Mouse (Mus musculus): ENCODE measurements around the gene Hes5. TPM values are rescaled to one million over a fixed set of nuclear protein-coding genes. Genes with fewer than 3 reads are reported as not detected.

The Hes5 gene
- 154 and 185 TPM in 2 replicates for polyA plus RNA-seq (2015; fragmentation: Nextera tagmentation; extraction: Ambion mirVana)

DNA sequence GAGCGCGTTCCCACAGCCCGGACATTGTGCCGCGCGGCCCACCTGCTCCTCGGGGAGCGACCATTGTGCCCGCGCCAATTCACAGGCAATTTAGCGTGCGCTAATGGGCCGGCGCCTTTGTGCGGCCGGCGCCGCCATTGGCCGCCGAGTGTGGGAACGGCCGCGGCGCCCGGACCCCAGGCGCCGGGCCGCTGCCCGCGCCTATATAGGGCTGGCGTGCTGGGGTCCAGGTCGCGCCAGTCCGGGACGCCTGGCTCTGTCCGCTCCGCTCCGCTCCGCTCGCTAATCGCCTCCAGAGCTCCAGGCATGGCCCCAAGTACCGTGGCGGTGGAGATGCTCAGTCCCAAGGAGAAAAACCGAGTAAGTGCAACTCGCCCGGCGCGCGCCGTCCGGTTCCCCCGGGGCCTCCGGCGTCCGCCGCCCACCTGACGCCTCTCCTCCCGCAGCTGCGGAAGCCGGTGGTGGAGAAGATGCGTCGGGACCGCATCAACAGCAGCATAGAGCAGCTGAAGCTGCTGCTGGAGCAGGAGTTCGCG is at the start of gene Hes5:
Gene Hes5, plus strand, starts transcription at position 234 of the 536 bp plus-strand sequence.
- ATAC-seq (ENCODE audit: low FRiP score): peak; percentile 55
- Histone ChIP-seq H3K36me3 (no peaks in the 10 kb centered on the region), H3K27ac (peak within 1 kb of the TSS; percentile 97), H3K4me1 (replicated peaks) (peaks cover 81% of the 10 kb centered on the region), H3K9ac (peak within 1 kb of the TSS; percentile 90), H3K4me2 (peak within 1 kb of the TSS; percentile 89), H3K9me3 (no peaks in the 10 kb centered on the region), H3K27me3 (peaks cover 42% of the 10 kb centered on the region), H3K4me3 (peak within 1 kb of the TSS; percentile 78)
- WGBS: under 1% methylated on average over 60 of the region's 65 CpGs

DNA sequence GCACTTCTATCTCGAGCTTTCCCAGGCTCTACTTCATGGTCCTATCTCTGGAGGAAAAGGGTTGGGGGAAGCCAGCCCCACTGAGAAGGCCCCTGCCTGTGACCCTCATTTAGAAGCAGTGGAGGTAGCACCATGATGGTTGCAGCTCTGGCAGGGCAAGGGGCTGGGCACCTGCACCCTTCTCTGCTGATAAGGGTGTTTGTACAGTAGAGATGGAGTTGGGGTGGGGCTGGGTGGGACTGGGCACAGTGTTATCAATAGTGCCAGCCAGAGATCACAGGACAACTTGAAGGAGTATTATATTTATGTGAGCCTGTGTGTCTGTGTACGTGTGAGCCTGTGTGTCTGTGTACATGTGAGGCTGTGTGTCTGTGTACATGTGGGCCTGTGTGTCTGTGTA is 49.1 kb upstream of the Hes5 start:
- Histone ChIP-seq H3K9ac (no peak overlapping the region), H3K4me3 (no peak overlapping the region), H3K27me3 (no peaks in the 10 kb centered on the region), H3K9me3 (no peaks in the 10 kb centered on the region), H3K4me2 (no peak overlapping the region), H3K4me1 (replicated peaks) (peaks cover 10% of the 10 kb centered on the region; the same call in 1 of the 2 replicates), H3K36me3 (no peaks in the 10 kb centered on the region), H3K27ac (no peak overlapping the region)
- WGBS: 79% methylated on average over 2 of the region's 2 CpGs
- ATAC-seq (ENCODE audit: low FRiP score): no peak

DNA sequence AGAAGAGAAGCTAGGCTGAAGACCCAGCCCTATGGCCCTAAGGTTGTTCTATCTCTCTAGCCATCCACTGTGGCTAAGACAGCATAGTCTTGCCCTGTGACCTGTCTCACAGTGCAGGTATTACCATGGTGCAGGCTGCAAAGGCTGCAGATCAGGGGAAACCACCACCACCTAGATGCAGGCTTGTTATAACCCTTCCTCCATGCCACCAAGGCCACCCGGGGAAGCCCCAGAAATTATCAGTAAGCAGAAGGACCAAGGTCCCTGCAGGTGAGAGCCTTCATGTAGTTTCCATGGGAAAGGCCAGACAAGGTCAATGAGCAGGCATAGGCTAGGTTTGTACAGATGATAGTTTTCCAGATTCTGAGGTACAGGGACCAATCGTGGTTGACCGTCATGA is 46.9 kb upstream of the Hes5 start:
- ATAC-seq (ENCODE audit: low FRiP score): no peak
- Histone ChIP-seq H3K36me3 (no peaks in the 10 kb centered on the region), H3K9ac (no peak overlapping the region), H3K4me2 (no peak overlapping the region), H3K27ac (no peak overlapping the region), H3K4me1 (replicated peaks) (0 out of 2 replicates have a peak, but pooled peaks cover 6% of the 10 kb centered on the region), H3K9me3 (no peaks in the 10 kb centered on the region), H3K27me3 (no peaks in the 10 kb centered on the region), H3K4me3 (no peak overlapping the region)
- 97% methylated on average over 3 of the region's 3 CpGs for WGBS

DNA sequence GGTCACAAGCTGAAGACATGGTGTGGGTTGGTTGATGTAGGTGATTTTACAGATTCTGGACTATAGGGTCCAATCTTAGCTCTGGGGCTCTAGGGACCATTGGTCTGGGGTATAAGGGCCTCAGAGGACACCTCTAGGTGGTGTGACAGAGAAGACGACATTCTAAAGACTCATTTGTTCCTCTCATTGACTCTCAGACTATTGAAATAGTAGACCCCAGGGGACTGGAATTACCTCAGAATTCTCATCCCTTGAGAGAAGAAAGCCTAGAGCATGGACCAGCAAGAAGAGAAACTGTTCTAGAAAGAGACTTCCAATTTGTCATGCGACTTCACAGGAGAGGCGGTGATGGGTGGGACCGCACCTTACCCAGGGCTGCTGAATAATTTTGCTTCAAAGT is 46.5 kb upstream of the Hes5 start:
- 0 out of 2 replicates have a peak, but pooled peaks cover 6% of the 10 kb centered on the region for H3K4me1 ChIP-seq (replicated peaks)
- WGBS: 92% methylated on average over 4 of the region's 4 CpGs
- ATAC-seq (ENCODE audit: low FRiP score): no peak
- no peak overlapping the region for H3K4me2 ChIP-seq
- H3K4me3 ChIP-seq: no peak overlapping the region
- no peak overlapping the region for H3K27ac ChIP-seq
- no peak overlapping the region for H3K9ac ChIP-seq
- H3K9me3 ChIP-seq: no peaks in the 10 kb centered on the region
- no peaks in the 10 kb centered on the region for H3K27me3 ChIP-seq
- H3K36me3 ChIP-seq: no peaks in the 10 kb centered on the region

DNA sequence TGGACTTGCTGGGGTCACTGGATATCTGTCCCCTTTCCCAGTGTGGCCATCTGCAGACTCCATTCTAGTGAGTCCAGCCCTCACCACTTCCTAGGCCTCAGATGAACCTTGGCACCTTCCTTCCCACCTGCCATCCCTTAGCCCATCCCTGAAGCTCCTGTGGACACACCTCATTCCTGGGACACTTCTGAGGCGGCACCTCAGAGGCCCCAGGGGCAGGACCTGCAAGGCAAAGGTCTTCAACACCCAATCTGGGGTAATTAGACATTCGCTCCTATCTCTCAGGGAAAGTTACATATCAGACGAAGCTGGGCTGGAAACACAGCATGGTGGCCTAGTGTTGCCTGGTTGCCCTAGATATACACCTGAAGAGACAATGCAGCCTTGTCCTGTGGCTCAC is 46.0 kb upstream of the Hes5 start:
- H3K4me1 ChIP-seq (replicated peaks): 0 out of 2 replicates have a peak, but pooled peaks cover 6% of the 10 kb centered on the region
- H3K9ac ChIP-seq: no peak overlapping the region
- H3K36me3 ChIP-seq: no peaks in the 10 kb centered on the region
- H3K27ac ChIP-seq: no peak overlapping the region
- no peaks in the 10 kb centered on the region for H3K27me3 ChIP-seq
- H3K4me2 ChIP-seq: no peak overlapping the region
- no peak for ATAC-seq (ENCODE audit: low FRiP score)
- no peak overlapping the region for H3K4me3 ChIP-seq
- no peaks in the 10 kb centered on the region for H3K9me3 ChIP-seq
- 92% methylated on average over 3 of the region's 3 CpGs for WGBS

DNA sequence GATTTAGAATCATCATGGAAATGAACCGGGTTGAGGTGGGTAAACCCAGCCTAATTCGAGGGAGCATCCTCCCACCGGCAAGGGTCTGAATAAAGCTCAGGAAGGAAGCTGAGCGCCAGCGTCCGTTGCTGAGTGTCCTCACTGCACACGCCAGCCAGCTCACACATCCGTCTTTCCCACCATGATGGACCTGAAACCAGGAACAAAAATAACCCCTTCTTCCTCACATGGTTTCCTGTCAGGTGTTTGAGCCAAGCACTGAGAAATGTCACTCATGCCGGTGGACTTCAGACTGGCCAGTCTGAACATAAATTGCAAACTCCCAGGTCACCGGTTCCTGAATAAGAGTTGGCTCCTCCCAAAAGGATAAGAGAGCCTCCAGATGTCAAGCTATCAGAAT is 45.4 kb upstream of the Hes5 start:
- WGBS: 85% methylated on average over 10 of the region's 10 CpGs
- H3K36me3 ChIP-seq: no peaks in the 10 kb centered on the region

DNA sequence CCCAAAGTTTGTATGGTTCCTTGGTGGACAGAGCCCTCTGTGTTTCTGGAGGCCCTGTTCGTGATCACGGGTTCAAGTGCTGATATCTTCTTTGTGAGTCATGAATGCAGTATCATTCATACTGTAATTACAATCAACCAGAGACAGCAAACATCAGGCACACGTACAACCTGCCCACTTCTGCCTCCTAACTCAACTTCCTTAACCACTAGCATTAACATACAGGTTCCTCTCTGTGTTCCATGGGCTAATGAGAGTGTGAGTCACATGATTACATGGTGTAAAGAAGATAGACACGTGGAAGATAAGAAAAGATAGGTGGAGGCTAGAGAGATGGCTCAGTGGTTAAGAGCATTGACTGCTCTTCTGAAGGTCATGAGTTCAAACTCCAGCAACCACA is 44.1 kb upstream of the Hes5 start:
- Histone ChIP-seq H3K9ac (no peak overlapping the region), H3K27me3 (no peaks in the 10 kb centered on the region), H3K4me2 (no peak overlapping the region), H3K27ac (no peak overlapping the region), H3K9me3 (no peaks in the 10 kb centered on the region), H3K4me3 (no peak overlapping the region), H3K4me1 (replicated peaks) (no peaks in the 10 kb centered on the region), H3K36me3 (no peaks in the 10 kb centered on the region)
- ATAC-seq (ENCODE audit: low FRiP score): no peak
- 89% methylated on average over 4 of the region's 4 CpGs for WGBS

More for the DNA sequence above, 45.4 kb upstream of the Hes5 start:
- Histone ChIP-seq H3K9me3 (no peaks in the 10 kb centered on the region), H3K27me3 (no peaks in the 10 kb centered on the region), H3K9ac (no peak overlapping the region), H3K27ac (no peak overlapping the region), H3K4me1 (replicated peaks) (0 out of 2 replicates have a peak, but pooled peaks cover 6% of the 10 kb centered on the region), H3K4me2 (no peak overlapping the region), H3K4me3 (no peak overlapping the region)
- ATAC-seq (ENCODE audit: low FRiP score): no peak

DNA sequence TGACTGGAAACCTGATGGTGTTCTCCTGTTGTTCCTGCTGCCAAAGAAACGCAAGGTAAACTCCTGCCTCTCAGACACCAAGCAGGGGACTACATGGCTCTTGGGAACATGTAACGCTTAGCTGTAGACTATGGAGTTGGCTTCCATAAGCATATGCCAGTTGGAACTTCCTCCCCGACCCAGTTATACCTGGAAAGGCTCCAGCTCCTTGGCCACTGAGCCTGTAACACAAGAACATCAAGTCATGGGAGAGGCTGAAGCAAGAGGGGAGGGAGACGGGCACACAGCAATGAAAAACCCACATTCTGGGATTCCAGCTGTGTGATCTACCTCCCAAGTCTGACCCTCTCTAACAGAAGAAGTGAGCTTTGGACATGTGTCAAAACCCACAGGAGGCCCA is 38.4 kb upstream of the Hes5 start:
- no peak overlapping the region for H3K4me2 ChIP-seq
- H3K36me3 ChIP-seq: no peaks in the 10 kb centered on the region
- 84% methylated on average over 4 of the region's 4 CpGs for WGBS
- H3K4me1 ChIP-seq (replicated peaks): no peaks in the 10 kb centered on the region
- H3K9me3 ChIP-seq: no peaks in the 10 kb centered on the region
- peaks cover 3% of the 10 kb centered on the region; the same call in 1 of the 2 replicates for H3K27me3 ChIP-seq
- no peak overlapping the region for H3K9ac ChIP-seq
- H3K4me3 ChIP-seq: no peak overlapping the region
- H3K27ac ChIP-seq: no peak overlapping the region
- ATAC-seq (ENCODE audit: low FRiP score): no peak

DNA sequence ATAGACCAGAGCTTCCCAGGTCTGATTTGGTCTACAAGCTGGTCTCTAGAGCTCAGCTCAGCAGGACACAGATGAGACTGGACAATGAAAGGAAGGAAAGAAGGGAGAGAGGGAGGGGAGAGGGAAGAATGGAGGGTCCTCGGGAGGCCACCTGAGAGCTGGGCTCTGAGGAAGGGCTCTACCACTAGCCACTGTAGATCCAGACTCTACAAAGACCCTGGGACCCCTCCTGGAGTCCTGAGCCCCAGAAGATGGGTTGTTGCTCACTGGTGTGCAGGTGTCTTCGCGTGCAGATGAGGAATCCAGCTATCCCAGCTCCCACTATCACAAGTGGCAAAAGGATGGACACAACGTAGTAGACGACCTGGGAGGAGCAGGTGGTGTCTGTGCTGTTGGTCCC is 37.8 kb upstream of the Hes5 start:
- Histone ChIP-seq H3K4me2 (no peak overlapping the region), H3K36me3 (no peaks in the 10 kb centered on the region), H3K27ac (no peak overlapping the region), H3K27me3 (peaks cover 3% of the 10 kb centered on the region; the same call in 1 of the 2 replicates), H3K9me3 (no peaks in the 10 kb centered on the region), H3K4me1 (replicated peaks) (peaks cover 4% of the 10 kb centered on the region; the same call in 1 of the 2 replicates), H3K4me3 (no peak overlapping the region), H3K9ac (no peak overlapping the region)
- 90% methylated on average over 5 of the region's 5 CpGs for WGBS
- ATAC-seq (ENCODE audit: low FRiP score): no peak

DNA sequence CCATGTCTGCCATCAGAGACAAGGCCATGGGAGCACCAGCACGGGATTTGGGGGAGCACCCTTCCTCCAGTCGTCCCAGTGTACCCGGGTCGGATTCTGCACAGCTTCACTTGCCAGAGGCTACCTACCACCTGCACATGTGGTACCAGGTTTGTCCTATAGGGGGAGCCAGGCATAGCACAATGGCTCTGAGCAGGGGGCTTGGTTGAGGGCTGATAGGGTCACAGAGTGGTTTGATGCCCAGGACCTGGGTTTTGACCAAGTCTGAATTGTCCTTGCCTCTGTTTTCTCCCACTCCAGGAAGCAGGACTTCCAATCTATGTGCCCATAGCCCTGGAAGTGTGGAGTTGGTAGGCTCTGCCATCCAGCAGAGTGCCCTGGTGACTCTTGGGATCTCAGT is 35.3 kb upstream of the Hes5 start:
- H3K4me2 ChIP-seq: no peak overlapping the region
- ATAC-seq (ENCODE audit: low FRiP score): no peak
- no peak overlapping the region for H3K4me3 ChIP-seq
- no peak overlapping the region for H3K27ac ChIP-seq
- peaks cover 10% of the 10 kb centered on the region for H3K4me1 ChIP-seq (replicated peaks)
- WGBS: 61% methylated on average over 4 of the region's 4 CpGs
- no peak overlapping the region for H3K9ac ChIP-seq
- H3K27me3 ChIP-seq: peaks cover 3% of the 10 kb centered on the region; the same call in 1 of the 2 replicates
- H3K9me3 ChIP-seq: no peaks in the 10 kb centered on the region
- no peaks in the 10 kb centered on the region for H3K36me3 ChIP-seq

DNA sequence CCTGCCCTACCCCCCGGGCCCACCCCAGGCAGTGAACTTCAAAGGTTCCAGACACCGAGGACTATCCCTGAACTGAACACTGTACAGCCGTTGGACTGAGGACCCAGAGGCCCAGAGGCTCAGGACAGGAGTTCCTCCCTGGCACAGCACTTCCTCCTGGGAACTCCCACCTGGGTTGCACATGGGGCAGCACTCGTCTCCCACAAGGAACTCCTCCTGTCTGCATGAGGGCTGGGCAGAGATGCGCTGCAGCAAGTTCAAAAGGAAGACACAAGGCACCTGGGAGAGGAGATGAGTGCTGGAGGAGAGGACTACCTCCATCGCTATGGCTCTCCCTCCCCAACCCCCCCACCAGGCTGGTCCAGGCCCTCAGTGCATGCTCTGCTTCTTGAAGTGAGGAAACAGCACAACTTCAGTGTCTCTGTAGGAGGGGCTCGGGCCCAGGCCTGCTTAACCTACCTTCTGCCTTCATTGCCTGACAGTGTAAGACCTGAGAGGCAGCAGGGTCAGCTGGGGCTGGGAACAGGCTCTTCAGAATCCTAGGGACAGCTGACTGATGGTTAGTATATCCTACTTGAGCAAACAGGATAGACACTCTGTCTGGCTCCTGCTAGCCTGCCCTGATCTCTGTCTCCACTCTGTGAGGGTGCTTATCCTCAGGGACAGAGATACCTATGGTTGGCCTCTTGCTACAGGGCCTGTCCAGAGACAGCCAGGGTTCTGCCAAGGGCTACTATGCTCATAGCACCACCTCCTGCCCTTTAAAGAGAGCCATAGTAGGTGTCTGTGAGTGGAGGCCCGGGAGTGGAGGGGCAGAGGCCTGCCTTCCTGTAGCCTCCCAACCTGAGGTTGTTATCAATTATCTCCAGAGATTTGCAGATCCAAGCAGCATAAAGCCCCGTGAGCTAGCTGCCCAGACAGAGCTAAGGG is 33.5 kb upstream of the Hes5 start:
- ATAC-seq (ENCODE audit: low FRiP score): no peak
- 71% methylated on average over 9 of the region's 9 CpGs for WGBS
- Histone ChIP-seq H3K4me3 (no peak overlapping the region), H3K27ac (no peak overlapping the region), H3K36me3 (no peaks in the 10 kb centered on the region), H3K9ac (no peak overlapping the region), H3K27me3 (peaks cover 3% of the 10 kb centered on the region; the same call in 1 of the 2 replicates), H3K4me1 (replicated peaks) (peaks cover 10% of the 10 kb centered on the region), H3K9me3 (no peaks in the 10 kb centered on the region), H3K4me2 (no peak overlapping the region)

DNA sequence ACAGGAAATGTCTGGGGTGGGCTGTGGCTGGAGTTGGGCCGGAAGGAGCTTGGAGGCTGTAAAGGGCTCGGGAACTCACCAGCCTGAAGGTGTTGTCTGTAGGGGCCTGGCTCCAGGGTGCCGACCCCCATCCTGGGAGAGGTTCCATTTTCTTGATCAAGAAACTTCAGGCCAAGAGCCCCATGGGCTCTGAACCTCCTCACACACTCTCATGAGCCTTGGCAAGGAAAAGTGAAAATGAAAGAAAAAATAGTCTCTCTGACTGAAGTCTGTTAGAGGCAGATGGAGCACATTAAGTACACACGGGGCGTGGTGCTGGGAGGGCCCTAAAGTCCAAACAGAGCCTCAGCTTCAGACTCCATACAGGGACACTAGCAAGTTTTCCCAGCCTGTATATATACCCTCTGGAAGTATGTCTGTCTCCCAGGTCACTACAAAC is 32.8 kb upstream of the Hes5 start:
- Histone ChIP-seq H3K9me3 (no peaks in the 10 kb centered on the region), H3K4me3 (no peak overlapping the region), H3K9ac (no peak overlapping the region), H3K27me3 (peaks cover 3% of the 10 kb centered on the region; the same call in 1 of the 2 replicates), H3K4me1 (replicated peaks) (peaks cover 10% of the 10 kb centered on the region), H3K4me2 (no peak overlapping the region), H3K36me3 (no peaks in the 10 kb centered on the region), H3K27ac (no peak overlapping the region)
- ATAC-seq (ENCODE audit: low FRiP score): no peak
- WGBS: 69% methylated on average over 5 of the region's 5 CpGs

Measured in hindbrain, embryonic 13.5 days (tissue).